Mouse (Mus musculus): ENCODE data around the gene Syt11. TPM values are rescaled to one million over a fixed set of nuclear protein-coding genes. Genes with fewer than 3 reads are reported as not detected.
"Not testable (repeated sequence)": the region's sequence is repeated elsewhere in the genome, so short reads cannot be mapped to it uniquely, and the experiment has no call there.

Gene Syt11
- polyA plus RNA-seq, 1 experiment from 2014 or later: 11.8 TPM

DNA sequence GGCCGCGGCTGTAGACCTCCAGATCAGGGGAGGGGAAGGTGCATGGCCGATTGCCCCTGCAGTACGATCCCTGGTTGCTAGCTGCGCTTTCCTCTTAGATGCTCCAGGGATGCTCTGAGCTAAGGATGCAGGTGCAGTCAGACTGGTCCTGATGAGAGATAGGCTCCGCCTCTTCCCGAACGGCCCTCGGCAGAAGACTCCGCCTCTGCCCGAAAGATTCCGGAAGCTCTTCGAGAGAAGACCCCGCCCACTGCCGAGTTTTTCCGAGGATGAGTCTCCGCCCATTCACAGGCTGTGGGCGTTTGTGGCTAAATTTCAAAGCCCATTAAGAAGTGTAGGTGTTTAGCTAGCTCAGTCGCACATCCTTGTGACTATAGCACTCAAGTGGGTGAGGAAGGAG lies 2.6 kb downstream of the Syt11 start:
- not testable (repeated sequence) for H3K4me1 ChIP-seq (ENCODE audit: control insufficient read depth, insufficient read depth, low read length); H3K9ac ChIP-seq (ENCODE audit: low read depth, low read length); H3K36me3 ChIP-seq (ENCODE audit: control insufficient read depth, insufficient read depth, low read length); H3K9me3 ChIP-seq (replicated peaks; ENCODE audit: control insufficient read depth, low read length); H3K27ac ChIP-seq (ENCODE audit: low read depth, low read length); H3K4me3 ChIP-seq (ENCODE audit: low read depth, low read length); H3K27me3 ChIP-seq (ENCODE audit: control insufficient read depth, insufficient read depth, low read length)
- peak overlapping the region; percentile 37; the same call in 1 of the 2 replicates for H3K4me2 ChIP-seq
- WGBS (ENCODE audit: insufficient replicate concordance): under 1% methylated on average over 18 of the region's 19 CpGs
- peak; percentile 58 for ATAC-seq (replicated peaks; ENCODE audit: insufficient number of reproducible peaks, low FRiP score, low TSS enrichment)

DNA sequence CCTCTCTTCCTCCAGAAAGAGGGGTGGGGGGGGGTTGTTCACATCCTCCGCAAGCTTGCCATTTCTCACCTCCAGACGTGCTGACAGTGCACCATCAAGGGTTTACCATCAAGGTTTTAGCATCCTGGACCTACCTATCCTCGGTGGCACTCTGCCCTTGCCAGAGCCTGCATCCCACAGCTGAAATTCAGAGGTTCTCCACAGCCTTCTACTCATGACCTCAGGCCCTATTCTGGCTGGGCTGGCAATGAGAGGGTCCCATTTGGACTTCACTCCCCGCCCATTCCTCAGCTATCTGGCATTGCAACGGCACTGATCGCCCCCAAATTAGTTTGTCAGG lies 3.1 kb downstream of the Syt11 start:
- not testable (repeated sequence) for H3K9me3 ChIP-seq (replicated peaks; ENCODE audit: control insufficient read depth, low read length); H3K36me3 ChIP-seq (ENCODE audit: control insufficient read depth, insufficient read depth, low read length); H3K9ac ChIP-seq (ENCODE audit: low read depth, low read length); H3K4me1 ChIP-seq (ENCODE audit: control insufficient read depth, insufficient read depth, low read length); H3K27me3 ChIP-seq (ENCODE audit: control insufficient read depth, insufficient read depth, low read length)
- Histone ChIP-seq H3K27ac (ENCODE audit: low read depth, low read length) (peak overlapping the region; percentile 70; the same call in 1 of the 2 replicates), H3K4me2 (peak overlapping the region; percentile 56), H3K4me3 (ENCODE audit: low read depth, low read length) (peak overlapping the region; percentile 28)
- 12% methylated on average over 3 of the region's 6 CpGs for WGBS (ENCODE audit: insufficient replicate concordance)
- ATAC-seq (replicated peaks; ENCODE audit: insufficient number of reproducible peaks, low FRiP score, low TSS enrichment): 0 out of 2 replicates have a peak, but pooled peaks have one; percentile 3

DNA sequence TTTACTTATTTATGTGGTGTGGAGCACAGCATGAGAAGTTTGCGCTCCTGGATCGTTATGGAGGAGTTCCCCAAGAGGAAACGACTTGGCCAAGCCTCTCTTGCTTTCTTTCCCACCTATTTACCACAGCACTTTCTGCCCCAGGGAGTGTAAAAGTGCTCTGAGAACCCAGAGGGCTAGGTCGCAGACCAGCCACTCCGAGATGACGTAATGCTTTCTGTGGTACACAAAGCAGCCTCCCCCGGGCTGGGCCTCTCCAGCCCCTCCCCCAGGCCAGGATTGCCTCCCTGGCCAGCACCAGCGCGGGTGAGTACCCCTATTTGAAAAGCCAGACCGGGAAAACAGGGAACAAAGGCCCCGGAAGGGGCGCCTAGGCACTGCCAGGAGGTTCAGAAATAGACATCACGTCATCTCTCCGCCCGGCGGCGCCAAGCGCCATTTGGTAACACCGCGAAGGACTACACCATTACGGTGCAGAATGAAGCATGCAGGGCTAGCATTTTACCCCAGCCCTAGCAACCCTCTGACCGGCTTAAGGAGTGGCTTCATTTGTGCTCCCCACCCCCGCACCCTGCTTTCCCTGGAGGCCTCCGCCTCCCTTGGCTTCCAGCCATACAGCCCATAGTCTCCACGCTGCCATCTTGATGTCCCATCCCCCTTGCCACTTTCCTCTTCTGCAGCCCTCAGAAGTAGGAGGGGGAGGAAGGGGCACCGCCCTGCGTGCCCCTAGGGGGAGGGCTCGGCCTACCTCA lies 3.6 kb downstream of the Syt11 start:
- not testable (repeated sequence) for H3K36me3 ChIP-seq (ENCODE audit: control insufficient read depth, insufficient read depth, low read length); H3K27me3 ChIP-seq (ENCODE audit: control insufficient read depth, insufficient read depth, low read length); H3K9me3 ChIP-seq (replicated peaks; ENCODE audit: control insufficient read depth, low read length); H3K4me1 ChIP-seq (ENCODE audit: control insufficient read depth, insufficient read depth, low read length)
- ATAC-seq (replicated peaks; ENCODE audit: insufficient number of reproducible peaks, low FRiP score, low TSS enrichment): peak; percentile 69
- Histone ChIP-seq H3K9ac (ENCODE audit: low read depth, low read length) (0 out of 2 replicates have a peak overlapping the region, but pooled peaks have one; percentile 28), H3K4me3 (ENCODE audit: low read depth, low read length) (peak overlapping the region; percentile 28), H3K4me2 (peak overlapping the region; percentile 56), H3K27ac (ENCODE audit: low read depth, low read length) (peak overlapping the region; percentile 70)
- WGBS (ENCODE audit: insufficient replicate concordance): under 1% methylated on average over 23 of the region's 28 CpGs

- Histone ChIP-seq H3K4me2 (no peak overlapping the region), H3K27me3 (ENCODE audit: control insufficient read depth, insufficient read depth, low read length) (no peaks in the 10 kb centered on the region), H3K9ac (ENCODE audit: low read depth, low read length) (no peak overlapping the region), H3K9me3 (replicated peaks; ENCODE audit: control insufficient read depth, low read length) (no peaks in the 10 kb centered on the region), H3K4me1 (ENCODE audit: control insufficient read depth, insufficient read depth, low read length) (peaks cover 13% of the 10 kb centered on the region), H3K27ac (ENCODE audit: low read depth, low read length) (no peak overlapping the region), H3K4me3 (ENCODE audit: low read depth, low read length) (no peak overlapping the region), H3K36me3 (ENCODE audit: control insufficient read depth, insufficient read depth, low read length) (peaks cover 3% of the 10 kb centered on the region)
- WGBS (ENCODE audit: insufficient replicate concordance): 38% methylated on average over 6 of the region's 6 CpGs
- 0 out of 2 replicates have a peak, but pooled peaks have one; percentile 35 for ATAC-seq (replicated peaks; ENCODE audit: insufficient number of reproducible peaks, low FRiP score, low TSS enrichment)
These were observed 12.5 kb downstream of the Syt11 start for GRCm38 (mm10) chr3:88762401-88762831.

DNA sequence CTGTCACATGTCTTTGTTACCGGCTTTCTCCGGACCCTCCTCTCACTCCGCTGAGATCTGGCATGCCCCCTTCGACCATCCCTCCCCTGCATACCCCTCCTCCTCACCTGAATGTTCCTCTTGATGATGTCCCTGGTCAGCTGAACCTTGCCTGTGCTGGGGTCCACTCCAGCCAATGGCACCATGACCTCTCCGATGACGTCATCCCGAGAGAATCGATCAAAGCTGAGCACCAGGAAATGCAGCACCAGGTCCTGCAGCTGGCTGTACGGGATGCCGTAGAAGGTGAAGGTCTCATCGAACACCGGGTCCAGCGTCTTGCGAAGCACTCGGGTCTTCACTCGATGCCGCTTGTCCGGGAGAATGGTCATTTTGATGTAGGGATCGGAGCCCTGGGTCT lies 13.3 kb downstream of the Syt11 start:
- Histone ChIP-seq H3K4me2 (no peak overlapping the region), H3K9ac (ENCODE audit: low read depth, low read length) (no peak overlapping the region), H3K4me1 (ENCODE audit: control insufficient read depth, insufficient read depth, low read length) (peaks cover 13% of the 10 kb centered on the region), H3K27me3 (ENCODE audit: control insufficient read depth, insufficient read depth, low read length) (no peaks in the 10 kb centered on the region), H3K36me3 (ENCODE audit: control insufficient read depth, insufficient read depth, low read length) (peaks cover 3% of the 10 kb centered on the region), H3K9me3 (replicated peaks; ENCODE audit: control insufficient read depth, low read length) (no peaks in the 10 kb centered on the region), H3K4me3 (ENCODE audit: low read depth, low read length) (no peak overlapping the region), H3K27ac (ENCODE audit: low read depth, low read length) (no peak overlapping the region)
- WGBS (ENCODE audit: insufficient replicate concordance): 86% methylated on average over 19 of the region's 19 CpGs
- no peak for ATAC-seq (replicated peaks; ENCODE audit: insufficient number of reproducible peaks, low FRiP score, low TSS enrichment)

- ATAC-seq (replicated peaks; ENCODE audit: insufficient number of reproducible peaks, low FRiP score, low TSS enrichment): peak; percentile 40; the same call in 1 of the 2 replicates
- Histone ChIP-seq H3K4me3 (ENCODE audit: low read depth, low read length) (no peak overlapping the region), H3K9ac (ENCODE audit: low read depth, low read length) (peak overlapping the region; percentile 23; the same call in 1 of the 2 replicates), H3K27me3 (ENCODE audit: control insufficient read depth, insufficient read depth, low read length) (no peaks in the 10 kb centered on the region), H3K4me1 (ENCODE audit: control insufficient read depth, insufficient read depth, low read length) (peaks cover 13% of the 10 kb centered on the region), H3K9me3 (replicated peaks; ENCODE audit: control insufficient read depth, low read length) (no peaks in the 10 kb centered on the region), H3K27ac (ENCODE audit: low read depth, low read length) (peak overlapping the region; percentile 79), H3K36me3 (ENCODE audit: control insufficient read depth, insufficient read depth, low read length) (peaks cover 3% of the 10 kb centered on the region), H3K4me2 (peak overlapping the region; percentile 29; the same call in 1 of the 2 replicates)
- 4% methylated on average over 5 of the region's 5 CpGs for WGBS (ENCODE audit: insufficient replicate concordance)
These were observed 16.9 kb downstream of the Syt11 start for GRCm38 (mm10) chr3:88758045-88758500.

DNA sequence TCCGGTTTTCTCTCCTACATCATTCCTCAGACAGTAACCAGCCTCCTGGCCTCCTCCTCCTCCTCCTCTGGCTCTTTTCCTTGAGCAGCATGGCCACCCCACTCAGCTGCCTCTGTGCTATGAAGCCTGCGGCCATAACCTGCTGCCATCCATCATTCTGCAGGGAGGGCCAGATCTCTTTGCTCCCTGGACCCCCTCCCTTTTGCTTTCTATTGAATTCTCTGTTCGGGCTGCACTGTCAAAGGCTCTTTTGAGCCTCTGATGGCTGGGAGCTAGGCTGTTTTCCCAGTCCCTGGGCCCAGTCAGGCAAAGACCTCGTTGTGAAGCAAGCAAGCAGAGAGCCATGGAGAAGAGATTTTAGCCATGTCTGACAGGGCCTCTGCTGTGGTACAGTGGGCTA lies 18.7 kb downstream of the Syt11 start:
- Histone ChIP-seq H3K9me3 (replicated peaks; ENCODE audit: control insufficient read depth, low read length) (no peaks in the 10 kb centered on the region), H3K4me1 (ENCODE audit: control insufficient read depth, insufficient read depth, low read length) (peaks cover 13% of the 10 kb centered on the region), H3K4me3 (ENCODE audit: low read depth, low read length) (no peak overlapping the region), H3K27me3 (ENCODE audit: control insufficient read depth, insufficient read depth, low read length) (no peaks in the 10 kb centered on the region), H3K27ac (ENCODE audit: low read depth, low read length) (no peak overlapping the region), H3K36me3 (ENCODE audit: control insufficient read depth, insufficient read depth, low read length) (peaks cover 3% of the 10 kb centered on the region), H3K4me2 (no peak overlapping the region), H3K9ac (ENCODE audit: low read depth, low read length) (no peak overlapping the region)
- no peak for ATAC-seq (replicated peaks; ENCODE audit: insufficient number of reproducible peaks, low FRiP score, low TSS enrichment)
- WGBS (ENCODE audit: insufficient replicate concordance): 62% methylated on average over 4 of the region's 4 CpGs

DNA sequence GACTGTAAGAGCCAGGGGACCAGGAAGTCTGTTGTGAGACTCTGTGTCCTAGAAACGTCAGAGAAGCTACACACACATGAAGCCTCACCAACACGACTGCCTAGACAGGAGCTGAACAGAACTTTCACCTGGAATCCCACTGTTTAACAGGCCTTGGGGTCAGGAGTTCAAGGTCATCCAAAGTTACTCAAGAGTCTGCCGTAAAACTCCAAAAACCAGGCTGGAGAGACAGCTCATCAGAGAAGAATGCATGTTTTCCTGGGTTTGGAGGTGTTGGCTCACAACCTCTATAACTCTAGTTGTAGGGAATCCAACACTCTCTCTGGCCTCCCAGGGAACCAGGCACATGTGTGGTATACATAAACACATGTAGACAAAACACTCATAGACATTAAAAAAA lies 19.4 kb downstream of the Syt11 start:
- Histone ChIP-seq H3K36me3 (ENCODE audit: control insufficient read depth, insufficient read depth, low read length) (0 out of 2 replicates have a peak, but pooled peaks cover 3% of the 10 kb centered on the region), H3K4me2 (no peak overlapping the region), H3K9ac (ENCODE audit: low read depth, low read length) (no peak overlapping the region), H3K9me3 (replicated peaks; ENCODE audit: control insufficient read depth, low read length) (no peaks in the 10 kb centered on the region), H3K4me1 (ENCODE audit: control insufficient read depth, insufficient read depth, low read length) (peaks cover 13% of the 10 kb centered on the region), H3K27me3 (ENCODE audit: control insufficient read depth, insufficient read depth, low read length) (no peaks in the 10 kb centered on the region), H3K4me3 (ENCODE audit: low read depth, low read length) (no peak overlapping the region), H3K27ac (ENCODE audit: low read depth, low read length) (no peak overlapping the region)
- WGBS (ENCODE audit: insufficient replicate concordance): 54% methylated on average over 3 of the region's 3 CpGs
- ATAC-seq (replicated peaks; ENCODE audit: insufficient number of reproducible peaks, low FRiP score, low TSS enrichment): no peak

- Histone ChIP-seq H3K9ac (ENCODE audit: low read depth, low read length) (no peak overlapping the region), H3K27ac (ENCODE audit: low read depth, low read length) (no peak overlapping the region), H3K4me3 (ENCODE audit: low read depth, low read length) (no peak overlapping the region), H3K4me1 (ENCODE audit: control insufficient read depth, insufficient read depth, low read length) (peaks cover 13% of the 10 kb centered on the region), H3K27me3 (ENCODE audit: control insufficient read depth, insufficient read depth, low read length) (no peaks in the 10 kb centered on the region), H3K36me3 (ENCODE audit: control insufficient read depth, insufficient read depth, low read length) (no peaks in the 10 kb centered on the region), H3K4me2 (no peak overlapping the region), H3K9me3 (replicated peaks; ENCODE audit: control insufficient read depth, low read length) (no peaks in the 10 kb centered on the region)
- WGBS (ENCODE audit: insufficient replicate concordance): 57% methylated on average over 4 of the region's 4 CpGs
- ATAC-seq (replicated peaks; ENCODE audit: insufficient number of reproducible peaks, low FRiP score, low TSS enrichment): no peak
These were observed 20.7 kb downstream of the Syt11 start for GRCm38 (mm10) chr3:88754283-88754682.

Data from heart, embryonic 11.5 days (tissue).